Mouse (Mus musculus): Measurements from ENCODE around the gene Mrpl39.

DNA sequence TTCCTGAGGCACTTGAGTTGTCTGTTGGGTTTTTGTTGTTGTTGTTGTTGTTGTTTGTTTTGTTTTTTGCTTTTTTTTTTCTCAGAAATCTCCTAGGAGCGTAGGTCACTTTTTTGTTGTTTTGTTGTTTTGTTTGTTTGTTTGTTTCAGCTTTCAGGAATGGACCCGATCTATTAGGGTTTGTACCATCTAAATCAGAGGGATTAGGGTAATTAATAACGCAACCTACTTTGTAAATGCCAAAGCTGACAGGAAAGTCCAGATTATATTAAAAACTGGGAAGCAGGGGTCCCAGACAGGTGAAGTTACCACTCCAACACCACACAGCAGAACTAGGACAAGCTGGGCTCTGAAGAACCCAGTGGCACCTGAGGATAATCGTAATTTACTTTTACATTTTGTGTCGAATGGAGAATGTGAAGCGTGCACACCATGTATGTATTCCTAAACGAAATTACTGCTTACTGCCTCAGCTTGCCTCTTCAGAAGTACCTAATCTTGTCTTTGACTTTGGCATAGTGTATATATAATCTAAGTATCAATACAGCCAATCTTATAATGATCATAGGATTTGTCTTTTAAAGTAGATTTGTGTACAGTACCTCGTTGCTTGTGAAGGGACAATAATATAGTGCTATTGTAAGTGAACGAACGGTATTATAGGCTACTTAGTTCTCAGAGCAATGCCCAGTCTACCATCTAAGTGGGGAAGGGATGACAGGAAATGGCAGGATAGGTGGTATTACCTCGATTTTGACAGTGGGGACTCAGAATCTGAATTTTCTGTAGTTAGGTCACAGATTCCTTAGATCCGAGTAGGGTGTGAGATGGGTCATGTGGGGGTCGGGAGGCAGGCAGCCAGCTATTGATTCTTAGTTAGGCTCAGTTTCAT lies 31.5 kb downstream of the Mrpl39 start:
- TF ChIP-seq POLR2A (IDR thresholded peaks at IDR 0.05; ENCODE audit: low read depth, low read length) (no peak), CTCF (conservative IDR thresholded peaks at IDR 0.05; ENCODE audit: insufficient read depth, insufficient read length, low read depth, low read length) (no peak)

All from kidney, adult 2 months (tissue).